Mouse (Mus musculus) stomach, embryonic 15.5 days (tissue): ENCODE results near the gene 4833423E24Rik. TPM values are rescaled to one million over a fixed set of nuclear protein-coding genes. Genes with fewer than 3 reads are reported as not detected.

Experiments used
- ATAC-seq: fragments of 200-750 bp; cut with Nextera tagmentation; 2 replicates; pipeline ENCODE4 v1.8.0; 2017; ENCODE audit warnings: low read depth, moderate number of reproducible peaks, moderate TSS enrichment; ENCODE audit not compliant: insufficient read depth, low FRiP score
- H3K27ac ChIP-seq: fragments of 300-500 bp; sonication (generic); 2 replicates; pipeline ENCODE4 v1.5.1; 2015; ENCODE audit warnings: mild to moderate bottlenecking, inconsistent platforms
- H3K27me3 ChIP-seq: fragments of 300-500 bp; sonication (generic); replicated peaks from 2 replicates; pipeline ENCODE4 v1.6.1; 2015; ENCODE audit warnings: inconsistent platforms
- H3K36me3 ChIP-seq: fragments of 300-500 bp; sonication (generic); 2 replicates; pipeline ENCODE4 v1.6.1; 2015; ENCODE audit warnings: inconsistent platforms
- H3K4me1 ChIP-seq: fragments of 300-500 bp; sonication (generic); 2 replicates; pipeline ENCODE4 v1.6.1; 2015; ENCODE audit warnings: inconsistent platforms
- H3K4me2 ChIP-seq: fragments of 300-500 bp; sonication (generic); 2 replicates; pipeline ENCODE4 v1.6.1; 2015; ENCODE audit warnings: mild to moderate bottlenecking, inconsistent platforms
- H3K4me3 ChIP-seq: fragments of 300-500 bp; sonication (generic); replicated peaks from 2 replicates; pipeline ENCODE4 v1.5.1; 2015; ENCODE audit warnings: inconsistent platforms
- H3K9ac ChIP-seq: fragments of 300-500 bp; sonication (generic); 2 replicates; pipeline ENCODE4 v1.6.1; 2015; ENCODE audit warnings: inconsistent platforms
- H3K9me3 ChIP-seq: fragments of 300-500 bp; sonication (generic); 2 replicates; pipeline ENCODE4 v1.6.1; 2016; ENCODE audit warnings: inconsistent platforms
- WGBS: fragments of 180-500 bp; shearing (Covaris S2); methylation state at CpG from one replicate; pipeline ENCODE4 v1.1.7; 2015; 5-methylcytosine and 5-hydroxymethylcytosine counted together
- polyA plus RNA-seq: library from polyadenylated mRNA; unstranded; fragments of >200 nt; fragmentation: Nextera tagmentation; extraction: Ambion mirVana; gene quantifications from 2 replicates; pipeline ENCODE4 v1.2.1, GENCODE M21; 2015

4833423E24Rik gene
- polyA plus RNA-seq, result 5.4 and 8.7 TPM in 2 replicates

- H3K4me1 ChIP-seq, result no peaks in the 10 kb centered on the region
- no peaks in the 10 kb centered on the region for H3K27me3 ChIP-seq
- peak within 1 kb of the TSS; percentile 28; the same call in 1 of the 2 replicates for H3K27ac ChIP-seq
- no peak for ATAC-seq
- H3K36me3 ChIP-seq, result no peaks in the 10 kb centered on the region
- WGBS, result 32% methylated on average over 4 of the region's 4 CpGs
- H3K9ac ChIP-seq, result no peak within 1 kb of the TSS
- H3K4me3 ChIP-seq, result no peak within 1 kb of the TSS
- no peaks in the 10 kb centered on the region for H3K9me3 ChIP-seq
- no peak within 1 kb of the TSS for H3K4me2 ChIP-seq
Observed at GRCm38 (mm10) chr2:85518879-85519278, at the start of gene 4833423E24Rik. Gene 4833423E24Rik, minus strand, starts transcription at chr2:85519024.

- Histone ChIP-seq H3K36me3 (no peaks in the 10 kb centered on the region), H3K9ac (no peak overlapping the region), H3K27ac (no peak overlapping the region), H3K4me2 (no peak overlapping the region), H3K9me3 (no peaks in the 10 kb centered on the region), H3K27me3 (no peaks in the 10 kb centered on the region), H3K4me3 (no peak overlapping the region), H3K4me1 (no peaks in the 10 kb centered on the region)
- WGBS, result 17% methylated on average over 4 of the region's 4 CpGs
- no peak for ATAC-seq
Observed at GRCm38 (mm10) chr2:85561187-85561586, 42.4 kb upstream of the 4833423E24Rik start.

GRCm38 (mm10) chr2:85560226-85560625, 41.4 kb upstream of the 4833423E24Rik start:
- H3K36me3 ChIP-seq, result no peaks in the 10 kb centered on the region
- WGBS, result 28% methylated on average over 4 of the region's 4 CpGs
- no peak overlapping the region for H3K4me3 ChIP-seq
- no peaks in the 10 kb centered on the region for H3K27me3 ChIP-seq
- no peak overlapping the region for H3K4me2 ChIP-seq
- no peaks in the 10 kb centered on the region for H3K9me3 ChIP-seq
- H3K4me1 ChIP-seq, result no peaks in the 10 kb centered on the region
- ATAC-seq, result no peak
- H3K9ac ChIP-seq, result no peak overlapping the region
- H3K27ac ChIP-seq, result no peak overlapping the region

- no peak for ATAC-seq
- Histone ChIP-seq H3K9me3 (no peaks in the 10 kb centered on the region), H3K9ac (no peak overlapping the region), H3K4me1 (no peaks in the 10 kb centered on the region), H3K27me3 (no peaks in the 10 kb centered on the region), H3K36me3 (no peaks in the 10 kb centered on the region), H3K27ac (no peak overlapping the region; the same call in 1 of the 2 replicates), H3K4me3 (no peak overlapping the region), H3K4me2 (no peak overlapping the region)
- 63% methylated on average over 1 of the region's 1 CpGs for WGBS
Observed at GRCm38 (mm10) chr2:85554806-85555205, 36.0 kb upstream of the 4833423E24Rik start.

- Histone ChIP-seq H3K27me3 (no peaks in the 10 kb centered on the region), H3K4me2 (no peak overlapping the region), H3K36me3 (no peaks in the 10 kb centered on the region), H3K9ac (no peak overlapping the region), H3K9me3 (no peaks in the 10 kb centered on the region), H3K4me3 (no peak overlapping the region), H3K27ac (no peak overlapping the region), H3K4me1 (no peaks in the 10 kb centered on the region)
- peak; percentile 35; the same call in 1 of the 2 replicates for ATAC-seq
- 73% methylated on average over 1 of the region's 1 CpGs for WGBS
Observed at GRCm38 (mm10) chr2:85533934-85534333, 15.1 kb upstream of the 4833423E24Rik start.

- Histone ChIP-seq H3K4me2 (no peak overlapping the region), H3K4me3 (no peak overlapping the region), H3K9me3 (no peaks in the 10 kb centered on the region), H3K9ac (no peak overlapping the region), H3K27ac (peak overlapping the region; percentile 67), H3K27me3 (no peaks in the 10 kb centered on the region), H3K4me1 (no peaks in the 10 kb centered on the region), H3K36me3 (no peaks in the 10 kb centered on the region)
- ATAC-seq, result peak; percentile 70
- WGBS, result 53% methylated on average over 2 of the region's 2 CpGs
Observed at GRCm38 (mm10) chr2:85532082-85532778, 13.4 kb upstream of the 4833423E24Rik start.

- H3K9me3 ChIP-seq, result no peaks in the 10 kb centered on the region
- H3K4me2 ChIP-seq, result no peak overlapping the region
- no peak for ATAC-seq
- H3K36me3 ChIP-seq, result no peaks in the 10 kb centered on the region
- H3K27ac ChIP-seq, result no peak overlapping the region
- H3K9ac ChIP-seq, result no peak overlapping the region
- no peaks in the 10 kb centered on the region for H3K27me3 ChIP-seq
- H3K4me1 ChIP-seq, result no peaks in the 10 kb centered on the region
- no peak overlapping the region for H3K4me3 ChIP-seq
- 93% methylated on average over 2 of the region's 2 CpGs for WGBS
Observed at GRCm38 (mm10) chr2:85522859-85523489, 4.2 kb upstream of the 4833423E24Rik start.

- WGBS, result 74% methylated on average over 10 of the region's 10 CpGs
- peak overlapping the region; percentile 28; the same call in 1 of the 2 replicates for H3K27ac ChIP-seq
- no peaks in the 10 kb centered on the region for H3K27me3 ChIP-seq
- no peaks in the 10 kb centered on the region for H3K36me3 ChIP-seq
- no peak overlapping the region for H3K9ac ChIP-seq
- no peak overlapping the region for H3K4me3 ChIP-seq
- no peaks in the 10 kb centered on the region for H3K9me3 ChIP-seq
- no peak overlapping the region for H3K4me2 ChIP-seq
- ATAC-seq, result no peak
- no peaks in the 10 kb centered on the region for H3K4me1 ChIP-seq
Observed at GRCm38 (mm10) chr2:85518292-85518691, 532 bp downstream of the 4833423E24Rik start.

- Histone ChIP-seq H3K4me1 (no peaks in the 10 kb centered on the region), H3K27ac (no peak overlapping the region), H3K4me3 (no peak overlapping the region), H3K36me3 (no peaks in the 10 kb centered on the region), H3K27me3 (no peaks in the 10 kb centered on the region), H3K9me3 (no peaks in the 10 kb centered on the region), H3K4me2 (no peak overlapping the region), H3K9ac (no peak overlapping the region)
- no peak for ATAC-seq
- WGBS, result 77% methylated on average over 3 of the region's 3 CpGs
Observed at GRCm38 (mm10) chr2:85510376-85510775, 8.4 kb downstream of the 4833423E24Rik start.

- Histone ChIP-seq H3K36me3 (no peaks in the 10 kb centered on the region), H3K4me2 (no peak overlapping the region), H3K4me3 (no peak overlapping the region), H3K27me3 (no peaks in the 10 kb centered on the region), H3K9me3 (no peaks in the 10 kb centered on the region), H3K27ac (no peak overlapping the region), H3K9ac (no peak overlapping the region), H3K4me1 (no peaks in the 10 kb centered on the region)
- no peak for ATAC-seq
- 73% methylated on average over 5 of the region's 5 CpGs for WGBS
Observed at GRCm38 (mm10) chr2:85490396-85490795, 28.4 kb downstream of the 4833423E24Rik start.

GRCm38 (mm10) chr2:85466801-85467325, 52.0 kb downstream of the 4833423E24Rik start:
- Histone ChIP-seq H3K9ac (no peak overlapping the region), H3K36me3 (no peaks in the 10 kb centered on the region), H3K4me3 (no peak overlapping the region), H3K27ac (no peak overlapping the region), H3K27me3 (no peaks in the 10 kb centered on the region), H3K4me1 (no peaks in the 10 kb centered on the region), H3K4me2 (no peak overlapping the region), H3K9me3 (no peaks in the 10 kb centered on the region)
- ATAC-seq, result no peak
- WGBS, result 66% methylated on average over 3 of the region's 3 CpGs

- Histone ChIP-seq H3K27ac (no peak within 1 kb of the TSS), H3K36me3 (no peaks in the 10 kb centered on the region), H3K9ac (no peak within 1 kb of the TSS), H3K4me2 (no peak within 1 kb of the TSS), H3K4me1 (no peaks in the 10 kb centered on the region), H3K4me3 (no peak within 1 kb of the TSS), H3K27me3 (no peaks in the 10 kb centered on the region), H3K9me3 (no peaks in the 10 kb centered on the region)
- WGBS, result 29% methylated on average over 1 of the region's 1 CpGs
- no peak for ATAC-seq
Observed at GRCm38 (mm10) chr2:85443539-85443938, 75.3 kb downstream of the 4833423E24Rik start, which contains the start of gene Olfr995. Gene Olfr995, minus strand, starts transcription at chr2:85443639.
